Mouse (Mus musculus) 3134 (cell line): ENCODE results near the gene Myog.
A peak's percentile ranks its signal among the peaks of the same experiment; 100 is the strongest.

Source experiments
- DNase-seq: peaks from one replicate; pipeline ENCODE4 v3.0.0-alpha.2; 2011; ENCODE audit warnings: low spot score; ENCODE audit not compliant: insufficient read length; ENCODE audit errors: extremely low read depth

The Myog gene

GRCm38 (mm10) chr1:134320691-134321301 lies 31.0 kb downstream of the Myog start:
- no peak for DNase-seq

GRCm38 (mm10) chr1:134322591-134322990 lies 32.8 kb downstream of the Myog start:
- DNase-seq = no peak

DNA sequence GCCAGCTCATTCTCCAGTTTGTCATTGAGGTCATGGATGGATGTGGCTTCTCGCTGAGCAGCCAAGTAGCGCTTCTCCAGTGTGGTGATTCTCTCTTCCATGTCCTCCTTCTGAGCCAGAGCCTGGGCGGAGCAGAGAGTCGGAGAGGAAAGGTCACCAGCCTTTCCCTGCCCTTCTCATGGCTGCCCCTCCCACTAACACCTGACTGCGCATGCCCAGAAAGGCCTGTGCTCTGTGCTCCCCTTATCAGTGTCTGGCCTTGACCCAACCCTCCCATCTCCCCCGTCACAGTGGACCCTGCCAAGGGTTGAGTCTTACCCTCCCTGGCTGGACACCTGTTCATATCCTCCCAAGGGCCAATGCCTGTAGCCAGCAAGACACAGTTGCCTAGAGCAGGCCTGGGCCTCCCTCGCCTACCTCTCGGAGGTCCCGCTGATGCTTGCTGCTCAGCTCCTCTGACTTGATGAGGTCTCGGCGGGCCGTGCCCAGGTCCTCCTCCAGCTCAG lies 37.1 kb downstream of the Myog start:
- no peak for DNase-seq

DNA sequence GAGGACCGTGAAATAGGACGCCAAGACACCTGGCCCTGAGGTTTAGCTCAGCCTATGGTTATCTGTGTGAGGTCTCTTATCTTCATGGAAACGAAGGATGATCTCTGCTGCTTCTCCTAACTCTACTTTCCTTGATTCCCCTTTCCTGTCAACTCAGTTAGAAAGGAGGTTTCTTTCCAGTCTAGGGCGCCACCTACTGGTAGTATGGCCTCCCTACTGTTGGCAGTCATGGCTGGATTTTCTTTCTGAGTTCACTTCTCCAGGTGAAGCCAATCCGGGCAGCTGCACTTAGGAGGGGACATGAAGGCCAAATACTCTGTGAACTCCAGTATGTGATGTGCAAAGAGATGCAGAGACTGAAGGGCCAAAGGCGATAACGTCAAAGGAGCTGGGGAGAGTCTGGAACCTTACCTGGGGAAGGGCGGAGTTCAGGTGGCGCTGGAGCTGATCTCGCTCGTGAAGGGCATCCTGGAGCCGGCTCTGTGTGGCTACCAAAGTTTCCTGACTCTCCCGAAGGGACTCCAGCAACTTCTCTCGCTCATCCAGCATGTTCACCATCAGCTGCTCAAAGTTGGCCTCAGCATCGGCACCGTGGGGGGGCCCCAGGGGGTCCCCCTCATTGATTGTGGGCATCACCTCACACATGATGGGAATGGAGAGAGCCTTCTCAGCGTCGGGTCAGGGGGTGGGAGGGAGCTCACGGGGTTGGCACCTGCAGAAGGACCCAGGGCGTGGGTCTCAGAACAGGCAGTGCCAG lies 42.3 kb downstream of the Myog start:
- DNase-seq = no peak

GRCm38 (mm10) chr1:134332770-134333271 lies 43.0 kb downstream of the Myog start, which contains the start of gene Ppfia4:
TSS of gene Ppfia4 (minus strand) at chr1:134332928.
- peak; percentile 81 for DNase-seq

- DNase-seq = no peak
These were observed 43.8 kb downstream of the Myog start for GRCm38 (mm10) chr1:134333371-134334110.

GRCm38 (mm10) chr1:134334111-134334827 lies 44.5 kb downstream of the Myog start:
- no peak for DNase-seq

DNA sequence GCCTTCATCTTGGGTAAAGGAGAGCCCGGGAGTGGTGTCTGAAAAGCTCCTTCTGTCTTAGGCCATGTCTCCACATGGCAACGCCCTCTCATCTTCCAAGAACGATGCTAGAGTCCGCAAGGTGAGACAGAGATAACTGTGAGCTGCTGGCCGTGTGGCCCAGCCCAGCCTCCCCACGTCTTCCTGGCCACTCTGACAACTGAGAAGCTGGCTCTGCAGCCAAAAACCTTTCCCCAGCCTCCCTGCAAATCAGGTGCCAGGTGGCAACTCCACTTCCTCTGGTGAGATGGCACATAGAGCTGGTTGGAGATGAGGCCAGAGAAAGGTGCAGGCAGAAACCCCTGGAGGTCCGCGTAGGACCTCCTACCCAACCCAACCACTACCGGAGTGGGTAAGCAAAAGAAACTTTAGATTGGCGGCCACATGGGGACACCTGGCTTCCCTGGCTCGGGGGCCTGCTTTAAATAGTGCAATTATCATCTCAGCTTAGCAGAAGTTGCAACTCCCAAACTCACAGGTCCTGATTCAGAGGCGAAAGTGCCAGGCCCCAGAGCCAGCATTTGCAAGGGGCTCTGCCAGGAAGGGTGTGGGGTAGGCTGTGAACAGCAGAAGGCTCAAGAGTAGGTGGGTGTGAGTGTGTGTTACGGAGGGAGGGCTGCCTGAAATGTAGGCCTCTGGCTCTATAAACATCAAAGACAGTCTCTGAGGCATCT lies 45.6 kb downstream of the Myog start:
- no peak for DNase-seq

- peak; percentile 35 for DNase-seq
These were observed 46.4 kb downstream of the Myog start for GRCm38 (mm10) chr1:134335924-134336810.

DNA sequence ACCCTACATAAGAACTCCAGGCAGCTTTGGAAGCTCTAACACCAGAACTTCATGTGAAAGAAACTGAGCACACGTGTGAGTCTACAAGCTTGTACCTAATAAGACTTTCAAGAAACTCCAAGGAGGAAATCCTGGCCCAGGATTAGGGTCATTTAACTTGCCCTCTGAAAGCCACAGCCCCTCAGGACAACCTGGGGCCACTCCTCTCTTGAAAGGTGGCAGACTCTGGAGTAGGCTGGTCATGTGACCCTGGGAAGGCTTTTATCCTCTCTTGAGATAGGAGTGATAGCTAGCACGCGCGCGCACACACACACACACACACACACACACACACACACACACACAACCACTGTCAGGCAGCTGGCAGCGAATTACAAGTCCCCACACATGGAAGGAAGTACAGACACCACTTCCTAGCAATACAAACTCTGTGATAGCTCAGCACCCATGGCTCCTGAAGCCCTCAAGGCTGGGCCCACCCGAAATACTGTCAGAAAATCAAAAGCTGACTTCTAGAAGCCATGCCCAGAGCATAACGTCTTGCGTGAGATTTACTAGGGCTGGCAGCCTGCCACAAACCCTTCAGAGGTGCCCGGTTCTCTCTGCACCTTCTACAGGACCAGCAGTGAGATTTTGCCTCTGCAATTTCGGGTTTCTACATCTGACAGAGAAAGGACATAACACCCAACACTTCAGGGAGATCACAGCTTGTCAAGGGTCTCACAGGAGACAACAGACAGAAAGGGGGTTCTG lies 47.3 kb downstream of the Myog start:
- DNase-seq = no peak

- DNase-seq = no peak
These were observed 49.4 kb downstream of the Myog start for GRCm38 (mm10) chr1:134339162-134339561.

DNA sequence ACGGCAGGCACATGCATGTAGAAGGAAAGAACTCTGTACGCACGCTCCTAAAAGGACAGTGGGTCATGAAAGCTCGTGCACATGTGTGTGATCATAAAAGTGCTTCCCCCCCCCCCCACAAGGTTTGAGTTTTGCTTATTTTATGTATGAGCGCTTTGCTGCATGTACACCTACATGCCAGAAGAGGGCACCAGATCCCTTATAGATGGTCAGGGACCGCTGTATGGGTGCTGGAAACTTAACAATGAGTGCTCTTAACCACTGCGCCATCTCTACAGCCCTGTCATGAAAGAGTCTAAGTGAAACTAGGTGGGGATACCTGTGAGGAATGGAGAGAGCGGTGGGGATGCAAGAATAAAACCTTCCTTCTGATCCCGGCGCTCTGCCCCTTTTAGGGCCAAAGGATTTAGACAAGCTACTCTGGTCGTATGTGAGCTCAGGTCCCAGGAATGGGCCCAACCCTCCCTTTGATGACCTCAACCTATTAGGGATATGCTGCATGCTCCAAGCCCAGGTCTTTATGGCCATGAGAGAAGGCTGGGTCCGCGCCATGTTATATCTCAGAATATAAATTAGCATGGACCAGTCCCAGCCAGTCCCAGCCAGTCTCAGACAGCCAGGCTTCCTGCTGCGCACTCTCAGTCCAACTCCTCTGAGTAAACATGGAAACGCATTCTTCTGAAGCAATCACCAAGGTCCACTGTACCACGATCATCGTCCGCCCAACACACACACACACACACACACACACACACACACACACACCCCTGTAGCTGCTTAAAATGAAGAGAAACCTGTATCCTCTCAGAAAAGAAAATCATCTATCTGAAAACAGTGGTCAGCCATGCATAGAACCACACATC lies 50.2 kb downstream of the Myog start:
- no peak for DNase-seq

GRCm38 (mm10) chr1:134341641-134342277 lies 52.0 kb downstream of the Myog start:
- no peak for DNase-seq
